Mouse (Mus musculus): Measurements from ENCODE around the gene Idh2.
"Not testable (repeated sequence)": the region's sequence is repeated elsewhere in the genome, so short reads cannot be mapped to it uniquely, and the experiment has no call there.

Idh2 gene

DNA sequence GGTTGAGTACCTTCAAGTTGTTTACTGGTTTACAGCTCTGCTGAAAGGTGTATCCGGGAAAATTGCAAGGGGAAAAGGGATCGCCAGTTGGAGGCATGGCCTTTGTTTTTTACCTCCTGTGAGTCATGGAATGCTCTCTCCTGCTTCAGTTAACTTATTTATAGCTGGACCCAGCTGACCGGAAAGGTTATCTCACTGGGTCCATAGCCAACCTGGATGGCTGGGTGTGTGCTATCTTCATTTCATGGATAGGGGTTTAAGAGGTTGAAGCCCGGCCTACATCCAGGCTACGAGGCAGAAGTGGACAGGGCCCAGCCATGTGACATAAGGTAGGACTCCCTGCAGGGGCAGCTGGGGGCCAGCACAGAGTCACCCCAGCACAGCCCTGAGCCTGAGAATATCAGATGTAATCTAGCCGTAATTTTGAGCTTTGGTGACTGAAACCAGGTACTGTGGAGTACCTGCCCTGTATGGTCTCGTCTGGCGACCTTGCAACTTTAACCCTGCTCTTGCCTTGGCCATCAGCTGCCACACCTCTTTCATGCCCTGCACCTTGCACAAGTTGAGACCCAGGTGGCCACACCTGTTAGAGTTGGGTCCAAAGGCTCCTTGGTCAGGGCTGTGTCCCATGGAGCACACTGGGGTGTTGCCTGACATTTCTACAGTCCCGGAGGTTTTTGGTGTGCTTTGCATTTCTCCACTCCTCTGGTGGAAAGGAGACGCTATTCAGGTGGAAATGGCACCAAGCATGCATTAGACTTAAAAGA is 55.0 kb downstream of the Idh2 start:
- no peak for DNase-seq (ENCODE audit: low spot score in 2 of 2)

DNA sequence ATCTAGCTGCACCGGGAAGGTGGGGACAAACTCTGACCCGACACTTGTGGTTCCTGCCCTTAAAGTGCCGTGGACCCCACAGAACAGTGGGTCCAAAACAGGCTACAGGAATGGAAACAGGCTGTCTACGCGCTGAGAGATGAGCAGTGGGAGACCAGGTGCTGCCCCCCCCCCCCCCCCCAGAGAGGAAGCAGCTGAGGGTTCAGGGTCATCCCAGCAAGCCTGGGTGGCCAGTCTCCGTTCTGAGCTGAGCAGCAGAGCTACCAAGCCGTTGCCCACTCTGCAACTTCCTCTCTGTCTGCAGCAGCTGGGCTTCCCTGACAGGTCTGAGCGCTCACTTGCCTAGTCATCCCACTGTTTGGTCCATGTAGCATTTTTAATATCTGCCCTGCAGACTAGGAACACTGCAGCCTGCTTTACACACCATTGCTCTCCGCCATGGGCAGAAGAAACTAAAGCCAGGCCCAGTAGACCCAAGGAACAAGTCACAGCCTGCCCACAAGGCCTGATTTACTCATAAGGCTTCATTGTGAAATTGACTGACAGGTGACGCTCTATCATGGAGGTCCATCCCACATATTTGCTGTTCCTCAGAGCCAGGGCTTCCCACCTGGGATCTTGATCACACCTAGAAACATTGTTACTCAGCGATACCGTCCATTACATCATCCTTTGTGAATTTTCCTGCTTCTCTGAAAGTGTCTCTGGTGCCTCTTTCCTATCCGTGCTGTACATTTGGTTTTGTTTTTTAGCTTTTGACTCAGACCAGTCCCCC is 55.9 kb downstream of the Idh2 start:
- DNase-seq (ENCODE audit: low spot score in 2 of 2) = no peak

GRCm38 (mm10) chr7:80058405-80059063 is 56.7 kb downstream of the Idh2 start:
- DNase-seq (ENCODE audit: low spot score in 2 of 2) = no peak

DNA sequence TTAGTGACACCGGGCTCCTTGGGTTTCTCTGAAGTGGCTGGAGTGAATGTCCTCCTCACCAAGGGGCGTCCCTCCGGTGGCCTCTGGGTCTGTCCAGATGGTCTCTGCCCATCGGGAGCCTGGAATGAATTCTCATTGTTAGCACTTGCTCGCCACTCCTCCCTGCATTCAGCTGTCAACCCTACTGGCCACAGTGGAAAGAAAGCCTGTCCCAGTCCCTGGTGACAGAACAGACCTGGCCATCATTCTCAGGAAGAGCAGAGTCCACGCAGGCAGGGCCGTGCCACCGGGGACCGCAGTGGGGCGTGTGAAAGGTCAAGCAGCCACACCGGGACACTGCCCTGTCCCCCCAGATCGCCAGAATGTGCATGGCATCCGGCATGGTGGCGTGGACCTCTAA is 57.4 kb downstream of the Idh2 start:
- no peak for DNase-seq (ENCODE audit: low spot score in 2 of 2)

GRCm38 (mm10) chr7:80057002-80057691 is 58.0 kb downstream of the Idh2 start:
- no peak for DNase-seq (ENCODE audit: low spot score in 2 of 2)

DNA sequence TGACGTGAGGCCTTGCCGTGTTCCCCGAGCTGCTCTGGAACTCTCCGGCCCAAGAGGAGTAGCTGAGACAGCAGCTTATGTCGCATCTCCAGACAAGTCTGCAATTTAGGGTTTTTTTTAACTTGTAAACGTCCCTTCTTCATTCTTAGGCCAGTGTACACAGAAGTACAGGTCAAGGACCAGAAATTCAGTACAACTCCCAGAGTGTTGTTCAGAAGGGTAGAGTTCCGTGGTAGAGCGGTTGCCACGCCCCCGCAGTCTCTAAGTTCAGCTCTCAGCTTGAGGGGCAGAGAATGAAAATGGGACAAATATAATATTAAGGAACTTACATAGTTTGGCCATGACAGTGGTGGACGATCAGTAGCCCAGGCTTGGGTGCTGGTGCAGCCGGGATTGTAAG is 59.4 kb downstream of the Idh2 start:
- DNase-seq (ENCODE audit: low spot score in 2 of 2) = no peak

- no peak for DNase-seq (ENCODE audit: low spot score in 2 of 2)
Measured at GRCm38 (mm10) chr7:80053147-80053546, 62.0 kb downstream of the Idh2 start.

DNA sequence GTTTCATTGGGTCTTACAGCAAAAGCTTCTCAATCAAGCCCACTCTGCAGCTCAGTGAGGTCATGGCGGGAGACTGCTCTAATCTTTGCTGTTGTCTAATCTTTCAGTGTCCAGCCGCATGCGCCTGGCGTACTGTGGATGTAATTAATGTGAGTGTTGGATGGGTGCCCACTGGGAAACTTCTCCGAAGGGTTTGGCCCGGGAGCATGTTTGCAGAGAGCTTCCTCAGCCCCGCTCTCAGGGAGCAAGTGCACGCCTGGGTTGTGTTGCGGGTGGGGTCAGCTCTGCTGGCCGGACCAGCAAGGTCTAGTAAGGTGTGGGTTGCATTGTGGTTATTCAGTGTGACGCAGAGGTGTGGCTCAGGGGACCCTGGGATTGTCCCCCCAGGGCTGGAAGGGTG is 62.9 kb downstream of the Idh2 start:
- peak; percentile 57 to 79 for DNase-seq (ENCODE audit: low spot score in 2 of 2)

- no peak for DNase-seq (ENCODE audit: low spot score in 2 of 2)
Measured at GRCm38 (mm10) chr7:80051835-80052234, 63.4 kb downstream of the Idh2 start.

- not testable (repeated sequence) for DNase-seq (ENCODE audit: low spot score in 2 of 2)
Measured at GRCm38 (mm10) chr7:80050382-80050781, 64.8 kb downstream of the Idh2 start.

DNA sequence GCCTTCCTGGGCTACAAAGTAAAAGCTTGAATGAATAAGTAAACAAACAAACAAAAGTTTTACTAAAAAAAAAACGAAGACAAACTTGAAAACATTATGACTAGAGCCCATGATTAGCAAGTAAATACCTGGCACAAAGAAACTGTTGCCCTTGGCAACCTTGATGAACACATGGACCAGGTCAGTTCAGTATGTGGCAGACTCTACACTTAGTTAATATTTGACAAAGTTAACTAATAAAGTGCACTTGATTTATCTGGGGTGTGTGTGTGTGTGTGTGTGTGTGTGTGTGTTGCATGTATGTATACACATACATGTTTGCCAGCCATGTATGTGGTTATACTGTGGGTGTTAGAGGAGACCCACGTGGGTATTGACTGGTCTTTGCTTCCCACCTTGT is 65.4 kb downstream of the Idh2 start:
- no peak for DNase-seq (ENCODE audit: low spot score in 2 of 2)

DNA sequence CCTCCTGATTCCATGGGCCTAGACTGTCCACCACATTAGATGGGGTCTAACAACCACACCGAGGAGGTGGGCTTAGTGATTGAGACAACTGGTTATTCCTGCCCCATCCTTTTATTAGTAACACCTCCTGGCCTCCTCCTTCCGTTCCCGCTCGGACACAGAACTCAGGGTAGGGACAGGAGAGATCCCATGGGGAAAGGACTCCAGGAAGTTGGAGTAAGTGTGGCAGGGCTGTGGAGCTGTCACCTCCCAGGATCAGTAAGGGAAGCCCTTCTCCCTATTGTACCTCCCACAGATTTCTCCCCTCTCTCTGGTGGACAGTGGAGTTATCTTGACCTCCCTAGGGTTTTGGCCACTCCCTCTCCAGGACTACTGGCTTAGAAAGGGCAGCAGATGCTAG is 68.2 kb downstream of the Idh2 start:
- DNase-seq (ENCODE audit: low spot score in 2 of 2) = no peak
